Mouse (Mus musculus) kidney, postnatal 0 days (tissue): ENCODE data around the gene Galnt4. TPM values are rescaled to one million over a fixed set of nuclear protein-coding genes. Genes with fewer than 3 reads are reported as not detected.

ENCODE experiments used
- ATAC-seq: fragments of 200-750 bp; cut with Nextera tagmentation; replicated peaks from 2 replicates; pipeline ENCODE4 v1.8.0; 2017; ENCODE audit warnings: low read depth, moderate number of reproducible peaks, moderate TSS enrichment, moderate library complexity; ENCODE audit not compliant: low FRiP score
- DNase-seq: peaks from one replicate; pipeline ENCODE4 v3.0.0-alpha.2; 2016; ENCODE audit warnings: low spot score
- H3K27ac ChIP-seq: fragments of 300-500 bp; sonication (generic); 2 replicates; pipeline ENCODE4 v1.5.1; 2014; ENCODE audit warnings: mild to moderate bottlenecking
- H3K27me3 ChIP-seq: fragments of 300-500 bp; sonication (generic); 2 replicates; pipeline ENCODE4 v1.6.1; 2014; ENCODE audit warnings: low read length, mixed read lengths; ENCODE audit not compliant: insufficient read depth
- H3K36me3 ChIP-seq: fragments of 300-500 bp; sonication (generic); 2 replicates; pipeline ENCODE4 v1.6.1; 2014; ENCODE audit warnings: low read length, mixed read lengths; ENCODE audit not compliant: insufficient read depth
- H3K4me1 ChIP-seq: fragments of 300-500 bp; sonication (generic); replicated peaks from 2 replicates; pipeline ENCODE4 v1.6.1; 2014; ENCODE audit warnings: antibody characterized with exemption, low read length, mixed read lengths; ENCODE audit not compliant: insufficient read depth
- H3K4me2 ChIP-seq: fragments of 300-500 bp; sonication (generic); 2 replicates; pipeline ENCODE4 v1.6.1; 2014; ENCODE audit warnings: mild to moderate bottlenecking, low read length, moderate library complexity, mixed read lengths
- H3K4me3 ChIP-seq: fragments of 300-500 bp; sonication (generic); replicated peaks from 2 replicates; pipeline ENCODE4 v1.5.1; 2014; ENCODE audit warnings: low read depth, low read length
- H3K9ac ChIP-seq: fragments of 300-500 bp; sonication (generic); 2 replicates; pipeline ENCODE4 v1.6.1; 2014; ENCODE audit warnings: low read depth, low read length
- H3K9me3 ChIP-seq: fragments of 300-500 bp; sonication (generic); replicated peaks from 2 replicates; pipeline ENCODE4 v1.6.1; 2016; ENCODE audit warnings: low read length, inconsistent platforms, mixed read lengths
- CTCF ChIP-seq: IDR thresholded peaks from 2 replicates; pipeline ENCODE4 v1.5.1; 2016; ENCODE audit warnings: antibody characterized with exemption, low read depth, mild to moderate bottlenecking, moderate library complexity
- WGBS: fragments of 180-500 bp; shearing (Covaris S2); extraction: QIAGEN DNeasy Blood & Tissue Kit; methylation state at CpG from one replicate; pipeline ENCODE4 v1.1.7; 2014; 5-methylcytosine and 5-hydroxymethylcytosine counted together
- polyA plus RNA-seq: library from polyadenylated mRNA; unstranded; fragments of >200 nt; fragmentation: Nextera tagmentation; extraction: Ambion mirVana; gene quantifications from 2 replicates; pipeline ENCODE4 v1.2.1, GENCODE M21; 2015

Galnt4 gene
- polyA plus RNA-seq, 1 experiment from 2014 or later, result 9.7 TPM

DNA sequence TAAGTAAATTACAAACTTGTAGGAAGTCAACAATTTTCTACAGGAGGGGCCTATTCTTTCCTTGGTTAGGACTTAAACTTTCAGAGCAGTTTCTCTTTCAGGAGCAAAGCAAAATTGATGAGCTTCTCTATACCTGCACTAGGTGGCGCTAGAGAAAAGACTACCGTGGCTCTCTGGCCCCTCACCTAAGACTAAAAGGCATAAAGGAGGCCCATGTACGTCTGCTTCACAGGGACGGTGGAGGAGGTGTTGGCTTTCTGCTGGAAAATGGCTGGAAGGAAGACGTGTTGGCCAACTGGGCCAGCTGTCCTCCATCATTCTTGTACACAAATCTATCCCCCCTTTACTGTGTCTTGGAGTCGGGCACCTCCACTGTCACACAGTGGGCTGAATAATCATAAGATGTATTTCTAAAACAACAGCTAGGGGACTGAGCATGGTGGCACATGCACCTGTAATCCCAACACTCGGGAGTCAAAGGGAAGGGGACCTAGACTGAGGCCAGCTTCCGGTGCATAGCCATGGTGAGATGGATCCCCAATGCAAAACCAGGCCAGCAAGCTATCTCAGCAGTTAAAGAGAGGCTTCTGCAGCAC lies 54.1 kb downstream of the Galnt4 start:
- peak; percentile 82 for DNase-seq
- Histone ChIP-seq H3K9me3 (no peaks in the 10 kb centered on the region), H3K36me3 (no peaks in the 10 kb centered on the region), H3K4me1 (peaks cover 8% of the 10 kb centered on the region; the same call in 1 of the 2 replicates), H3K4me2 (no peak overlapping the region), H3K27ac (no peak overlapping the region), H3K4me3 (no peak overlapping the region), H3K9ac (no peak overlapping the region), H3K27me3 (no peaks in the 10 kb centered on the region)
- TF ChIP-seq CTCF, result peak; percentile 80
- no peak; the same call in 1 of the 2 replicates for ATAC-seq
- WGBS, result 40% methylated on average over 8 of the region's 8 CpGs

Other genes with a start within 250 kb of the Galnt4 start
- 167 and 178 TPM in 2 replicates for gene Atp2b1, start 193.8 kb upstream of the Galnt4 start, polyA plus RNA-seq
- gene Poc1b, start 1.1 kb upstream of the Galnt4 start, polyA plus RNA-seq, result 14.0 and 15.8 TPM in 2 replicates
- gene Phxr2, start 18.2 kb downstream of the Galnt4 start, polyA plus RNA-seq, result not detected in 2 replicates
- gene Dusp6, start 155.1 kb downstream of the Galnt4 start, polyA plus RNA-seq, result 70.2 and 73.4 TPM in 2 replicates